Mouse (Mus musculus): ENCODE measurements around the gene Fam173a. TPM values are rescaled to one million over a fixed set of nuclear protein-coding genes. Genes with fewer than 3 reads are reported as not detected.

Gene Fam173a
- polyA plus RNA-seq, 1 experiment from 2014 or later, result 89.0 TPM

DNA sequence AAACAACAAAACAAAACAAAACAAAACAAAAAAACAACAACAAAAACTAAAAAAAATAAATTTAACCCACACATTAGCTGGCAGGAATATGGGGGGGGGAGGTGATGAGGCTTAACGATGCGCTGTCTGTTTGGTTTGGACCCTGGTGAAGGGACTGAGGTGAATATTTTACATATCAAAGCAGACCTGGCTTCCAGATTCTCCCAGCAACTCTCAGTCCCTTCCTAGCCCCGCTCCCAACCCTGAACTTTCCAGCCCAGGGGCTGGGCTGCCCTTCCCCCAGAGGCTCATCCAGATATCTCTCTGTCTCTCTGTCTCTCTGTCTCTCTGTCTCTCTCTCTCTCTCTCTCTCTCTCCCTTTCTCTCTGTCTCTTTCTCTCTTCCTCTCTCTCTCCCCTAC lies 30.1 kb downstream of the Fam173a start:
- ATAC-seq (ENCODE audit: low FRiP score, low TSS enrichment) (no peak), DNase-seq (no peak)
- H3K27me3 ChIP-seq (ENCODE audit: control insufficient read depth, insufficient read depth, low read length), result no peaks in the 10 kb centered on the region
- H3K9ac ChIP-seq (replicated peaks; ENCODE audit: low read length), result no peak overlapping the region
- 16% methylated on average over 3 of the region's 3 CpGs for WGBS
- no peak overlapping the region for H3K4me3 ChIP-seq (replicated peaks; ENCODE audit: low read depth, low read length)
- H3K27ac ChIP-seq (replicated peaks; ENCODE audit: low read depth, low read length), result no peak overlapping the region
- H3K36me3 ChIP-seq (ENCODE audit: control insufficient read depth, insufficient read depth, low read length), result no peaks in the 10 kb centered on the region
- no peaks in the 10 kb centered on the region for H3K4me1 ChIP-seq (ENCODE audit: control insufficient read depth, insufficient read depth, low read length)
- no peaks in the 10 kb centered on the region for H3K9me3 ChIP-seq (ENCODE audit: control insufficient read depth, low read length)
- no peak overlapping the region for H3K4me2 ChIP-seq (ENCODE audit: low read length)

DNA sequence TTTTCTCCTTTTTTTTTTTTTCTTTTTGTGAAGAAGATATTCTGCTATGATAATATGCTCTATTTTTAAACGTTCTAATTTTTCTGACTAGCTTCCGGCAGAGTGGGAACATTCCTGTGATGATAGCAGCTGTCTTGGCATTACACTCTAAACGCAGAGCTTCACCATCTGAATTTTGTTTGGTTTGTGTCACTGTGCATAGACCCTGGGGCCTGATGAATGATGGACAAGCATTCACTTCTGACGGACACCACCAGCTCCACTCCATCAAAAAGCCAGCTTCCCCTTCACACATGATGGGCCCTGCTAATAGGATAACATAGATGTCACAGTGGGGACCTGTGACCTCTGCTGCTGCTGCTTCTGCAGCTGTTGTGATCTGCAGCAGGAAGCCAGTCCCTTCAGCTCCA lies 31.1 kb downstream of the Fam173a start:
- H3K27ac ChIP-seq (replicated peaks; ENCODE audit: low read depth, low read length), result no peak overlapping the region
- 22% methylated on average over 4 of the region's 4 CpGs for WGBS

DNA sequence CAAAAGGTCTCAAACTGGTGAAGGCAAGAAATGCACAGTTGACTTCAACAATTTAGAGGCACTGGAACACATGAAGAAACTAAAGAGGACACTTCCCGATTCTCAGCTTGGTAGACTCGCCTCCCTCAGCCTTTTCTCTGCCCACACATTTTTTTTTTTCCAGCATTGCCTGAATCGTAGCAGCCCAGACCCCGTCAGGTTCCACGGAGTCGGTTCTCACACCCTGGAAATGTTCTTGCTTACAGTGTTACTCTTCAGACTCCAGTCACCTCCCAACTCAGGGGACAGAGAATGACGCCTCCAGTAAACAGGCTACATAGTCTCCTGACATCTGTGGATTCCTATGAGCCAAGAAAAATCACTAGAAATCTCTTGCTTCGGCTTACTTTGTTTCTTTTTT lies 32.6 kb downstream of the Fam173a start:
- ATAC-seq (ENCODE audit: low FRiP score, low TSS enrichment) (no peak), DNase-seq (no peak)
- no peaks in the 10 kb centered on the region for H3K36me3 ChIP-seq (ENCODE audit: control insufficient read depth, insufficient read depth, low read length)
- no peak overlapping the region for H3K9ac ChIP-seq (replicated peaks; ENCODE audit: low read length)
- H3K27me3 ChIP-seq (ENCODE audit: control insufficient read depth, insufficient read depth, low read length), result no peaks in the 10 kb centered on the region
- no peak overlapping the region for H3K27ac ChIP-seq (replicated peaks; ENCODE audit: low read depth, low read length)
- H3K4me1 ChIP-seq (ENCODE audit: control insufficient read depth, insufficient read depth, low read length), result no peaks in the 10 kb centered on the region
- no peak overlapping the region for H3K4me2 ChIP-seq (ENCODE audit: low read length)
- WGBS, result 80% methylated on average over 8 of the region's 8 CpGs
- H3K4me3 ChIP-seq (replicated peaks; ENCODE audit: low read depth, low read length), result no peak overlapping the region
- H3K9me3 ChIP-seq (ENCODE audit: control insufficient read depth, low read length), result no peaks in the 10 kb centered on the region

More for the DNA sequence above, 31.1 kb downstream of the Fam173a start:
- Histone ChIP-seq H3K4me2 (ENCODE audit: low read length) (no peak overlapping the region), H3K27me3 (ENCODE audit: control insufficient read depth, insufficient read depth, low read length) (no peaks in the 10 kb centered on the region), H3K4me3 (replicated peaks; ENCODE audit: low read depth, low read length) (no peak overlapping the region), H3K36me3 (ENCODE audit: control insufficient read depth, insufficient read depth, low read length) (no peaks in the 10 kb centered on the region), H3K4me1 (ENCODE audit: control insufficient read depth, insufficient read depth, low read length) (no peaks in the 10 kb centered on the region), H3K9ac (replicated peaks; ENCODE audit: low read length) (no peak overlapping the region), H3K9me3 (ENCODE audit: control insufficient read depth, low read length) (no peaks in the 10 kb centered on the region)
- no peak for DNase-seq
- ATAC-seq (ENCODE audit: low FRiP score, low TSS enrichment), result no peak

DNA sequence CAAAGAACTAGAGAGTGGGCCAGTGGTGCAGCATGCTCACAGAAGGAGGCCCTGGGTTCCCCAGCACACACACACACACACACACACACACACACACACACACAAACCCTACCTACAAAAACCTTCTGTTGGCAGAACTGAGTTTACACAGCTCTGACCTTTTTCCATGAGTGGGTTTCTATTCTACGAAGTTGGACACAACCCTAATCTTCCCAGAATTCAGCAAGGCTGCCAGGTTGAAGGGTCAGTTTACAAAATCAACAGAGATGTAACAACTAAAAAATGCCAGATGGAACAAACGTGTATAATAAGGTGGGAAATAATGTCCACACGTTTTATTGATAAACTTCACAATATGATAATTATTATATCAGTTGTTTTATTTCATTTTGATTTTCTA lies 35.0 kb downstream of the Fam173a start:
- no peaks in the 10 kb centered on the region for H3K4me1 ChIP-seq (ENCODE audit: control insufficient read depth, insufficient read depth, low read length)
- DNase-seq (no peak), ATAC-seq (ENCODE audit: low FRiP score, low TSS enrichment) (no peak)
- H3K27me3 ChIP-seq (ENCODE audit: control insufficient read depth, insufficient read depth, low read length), result no peaks in the 10 kb centered on the region
- H3K4me3 ChIP-seq (replicated peaks; ENCODE audit: low read depth, low read length), result no peak overlapping the region
- H3K4me2 ChIP-seq (ENCODE audit: low read length), result no peak overlapping the region
- 82% methylated on average over 3 of the region's 3 CpGs for WGBS
- no peaks in the 10 kb centered on the region for H3K36me3 ChIP-seq (ENCODE audit: control insufficient read depth, insufficient read depth, low read length)
- no peak overlapping the region for H3K9ac ChIP-seq (replicated peaks; ENCODE audit: low read length)
- H3K9me3 ChIP-seq (ENCODE audit: control insufficient read depth, low read length), result no peaks in the 10 kb centered on the region
- no peak overlapping the region for H3K27ac ChIP-seq (replicated peaks; ENCODE audit: low read depth, low read length)

DNA sequence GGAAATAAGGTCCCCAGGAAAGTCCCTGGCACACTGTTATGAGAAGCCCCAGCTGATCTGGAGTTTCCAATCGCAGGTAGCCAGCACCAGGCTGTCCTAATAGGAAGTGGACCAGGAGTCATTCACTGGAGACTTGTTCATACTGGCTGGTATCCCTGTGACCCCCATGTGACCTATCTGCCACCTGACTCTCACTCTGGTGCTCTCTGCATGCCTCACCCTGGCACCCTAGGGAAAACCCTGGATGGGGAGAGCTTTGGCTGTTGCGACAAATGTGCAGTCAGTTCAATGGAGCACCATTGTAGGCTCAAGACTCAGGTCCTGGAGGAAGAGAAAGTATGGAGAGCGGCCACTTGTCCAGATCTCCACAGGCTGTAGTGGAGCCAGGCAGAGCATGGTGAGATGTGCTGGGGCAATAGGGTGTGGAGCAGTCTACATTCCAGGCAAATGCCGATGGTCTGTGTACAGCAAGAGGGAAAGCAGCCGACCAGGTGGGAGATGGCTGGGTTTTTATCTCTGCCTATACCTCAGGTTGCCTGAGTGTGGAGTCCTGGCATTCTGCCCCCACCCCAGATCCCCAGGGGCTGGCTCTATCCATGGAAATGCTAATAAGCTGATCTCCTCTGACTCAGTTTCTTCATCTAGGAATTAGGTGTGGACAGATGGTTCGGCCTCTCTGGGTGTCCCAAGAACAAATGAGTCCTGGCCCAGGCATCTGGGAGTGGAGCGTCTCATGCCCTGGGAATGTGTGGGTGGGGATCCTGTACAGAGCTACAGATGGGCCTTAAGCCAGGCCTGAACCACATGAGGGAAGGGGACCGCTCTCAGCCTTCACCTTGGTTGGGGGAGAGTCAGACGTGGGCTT lies 36.1 kb downstream of the Fam173a start:
- Histone ChIP-seq H3K4me2 (ENCODE audit: low read length) (no peak overlapping the region), H3K4me1 (ENCODE audit: control insufficient read depth, insufficient read depth, low read length) (no peaks in the 10 kb centered on the region), H3K27ac (replicated peaks; ENCODE audit: low read depth, low read length) (no peak overlapping the region), H3K9ac (replicated peaks; ENCODE audit: low read length) (no peak overlapping the region), H3K36me3 (ENCODE audit: control insufficient read depth, insufficient read depth, low read length) (no peaks in the 10 kb centered on the region), H3K4me3 (replicated peaks; ENCODE audit: low read depth, low read length) (no peak overlapping the region), H3K9me3 (ENCODE audit: control insufficient read depth, low read length) (no peaks in the 10 kb centered on the region), H3K27me3 (ENCODE audit: control insufficient read depth, insufficient read depth, low read length) (no peaks in the 10 kb centered on the region)
- no peak for DNase-seq
- WGBS, result 78% methylated on average over 9 of the region's 9 CpGs
- ATAC-seq (ENCODE audit: low FRiP score, low TSS enrichment), result no peak

DNA sequence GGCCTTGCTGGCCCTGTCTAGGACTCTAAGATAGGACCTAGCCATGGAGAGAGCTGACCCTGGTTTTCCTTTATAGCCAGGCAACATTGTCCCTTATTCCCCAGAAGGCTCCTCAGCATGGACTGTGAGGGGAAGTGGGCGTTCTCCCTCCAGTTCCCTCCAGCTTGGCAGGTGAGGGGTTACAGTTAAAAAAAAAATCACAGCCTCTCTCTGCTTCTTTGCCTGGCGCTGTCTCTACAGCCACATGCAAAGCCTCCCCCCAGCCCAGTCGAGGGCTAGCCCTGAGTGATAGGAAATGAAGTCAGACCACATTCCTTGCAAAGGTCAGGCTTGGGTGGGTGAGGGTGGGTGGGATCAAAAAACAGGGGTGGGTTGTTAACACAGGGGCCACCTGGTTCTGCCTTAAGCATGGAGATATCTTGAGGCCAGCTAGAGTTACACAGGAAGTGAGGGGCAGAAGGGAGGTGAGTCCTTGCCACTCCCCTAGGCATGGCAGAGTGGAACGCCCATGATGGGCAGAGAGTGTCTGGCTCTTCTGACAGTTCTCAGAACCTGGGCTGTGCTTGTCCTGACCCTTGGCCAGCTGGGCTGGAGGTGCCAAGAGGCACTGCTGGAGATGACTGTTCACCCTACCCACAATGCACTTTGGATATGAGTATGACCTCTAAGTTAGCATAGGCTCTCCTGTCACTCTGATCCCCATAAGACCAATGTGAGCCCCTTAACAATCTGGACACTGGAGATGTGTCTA lies 36.9 kb downstream of the Fam173a start:
- no peak overlapping the region for H3K27ac ChIP-seq (replicated peaks; ENCODE audit: low read depth, low read length)
- H3K9me3 ChIP-seq (ENCODE audit: control insufficient read depth, low read length), result no peaks in the 10 kb centered on the region
- H3K36me3 ChIP-seq (ENCODE audit: control insufficient read depth, insufficient read depth, low read length), result no peaks in the 10 kb centered on the region
- WGBS, result 70% methylated on average over 4 of the region's 4 CpGs
- no peaks in the 10 kb centered on the region for H3K4me1 ChIP-seq (ENCODE audit: control insufficient read depth, insufficient read depth, low read length)
- H3K4me3 ChIP-seq (replicated peaks; ENCODE audit: low read depth, low read length), result no peak overlapping the region
- no peak for DNase-seq
- no peak overlapping the region for H3K4me2 ChIP-seq (ENCODE audit: low read length)
- ATAC-seq (ENCODE audit: low FRiP score, low TSS enrichment), result no peak
- no peak overlapping the region for H3K9ac ChIP-seq (replicated peaks; ENCODE audit: low read length)
- no peaks in the 10 kb centered on the region for H3K27me3 ChIP-seq (ENCODE audit: control insufficient read depth, insufficient read depth, low read length)

DNA sequence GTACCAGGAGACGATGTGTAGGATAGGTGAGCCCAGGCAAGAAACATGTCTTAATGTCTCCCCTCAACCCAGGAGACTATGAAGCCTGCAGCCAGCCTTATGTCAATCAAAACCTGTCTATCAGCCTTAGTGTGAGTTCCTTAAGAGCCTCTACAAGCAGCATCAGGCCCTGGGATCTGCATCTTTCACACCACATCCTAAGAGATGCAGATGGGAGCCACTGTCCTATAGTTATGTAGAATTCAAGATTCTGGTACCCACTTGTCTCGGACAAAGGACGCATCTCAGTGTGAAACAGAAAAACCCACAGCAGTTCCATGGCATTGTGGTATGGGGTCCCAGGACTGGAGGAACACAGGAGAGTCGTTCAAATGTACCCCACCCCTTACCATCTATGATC lies 37.6 kb downstream of the Fam173a start:
- Histone ChIP-seq H3K9me3 (ENCODE audit: control insufficient read depth, low read length) (no peaks in the 10 kb centered on the region), H3K27ac (replicated peaks; ENCODE audit: low read depth, low read length) (no peak overlapping the region), H3K36me3 (ENCODE audit: control insufficient read depth, insufficient read depth, low read length) (no peaks in the 10 kb centered on the region), H3K4me3 (replicated peaks; ENCODE audit: low read depth, low read length) (no peak overlapping the region), H3K27me3 (ENCODE audit: control insufficient read depth, insufficient read depth, low read length) (no peaks in the 10 kb centered on the region), H3K4me2 (ENCODE audit: low read length) (no peak overlapping the region), H3K4me1 (ENCODE audit: control insufficient read depth, insufficient read depth, low read length) (no peaks in the 10 kb centered on the region), H3K9ac (replicated peaks; ENCODE audit: low read length) (no peak overlapping the region)
- ATAC-seq (ENCODE audit: low FRiP score, low TSS enrichment) (no peak), DNase-seq (no peak)
- 78% methylated on average over 4 of the region's 4 CpGs for WGBS

DNA sequence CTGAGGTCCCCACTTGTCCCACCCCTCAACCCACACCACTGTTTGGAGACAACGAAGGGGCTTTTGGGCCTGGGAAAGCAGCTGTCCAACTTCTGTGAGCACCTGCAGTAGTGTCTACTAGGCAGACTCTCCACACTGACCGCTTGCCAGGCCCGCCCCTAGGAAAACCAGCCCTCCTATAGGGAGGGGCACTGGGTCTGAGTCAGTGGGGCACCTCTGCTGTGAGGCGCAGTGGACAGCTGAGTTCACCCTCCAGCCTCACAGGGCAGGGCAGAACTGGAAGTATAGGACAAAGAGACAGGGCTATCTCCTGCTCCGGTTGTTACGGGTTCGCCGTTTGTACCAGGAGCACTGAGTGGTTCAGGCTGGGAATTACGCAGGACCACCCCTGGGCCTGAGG lies 38.5 kb downstream of the Fam173a start, which contains the start of gene Msln:
Msln (minus strand) TSS at position 138 of the 400 bp plus-strand sequence.
- Histone ChIP-seq H3K27ac (replicated peaks; ENCODE audit: low read depth, low read length) (no peak within 1 kb of the TSS), H3K27me3 (ENCODE audit: control insufficient read depth, insufficient read depth, low read length) (no peaks in the 10 kb centered on the region), H3K36me3 (ENCODE audit: control insufficient read depth, insufficient read depth, low read length) (no peaks in the 10 kb centered on the region), H3K4me1 (ENCODE audit: control insufficient read depth, insufficient read depth, low read length) (no peaks in the 10 kb centered on the region), H3K9me3 (ENCODE audit: control insufficient read depth, low read length) (no peaks in the 10 kb centered on the region), H3K4me3 (replicated peaks; ENCODE audit: low read depth, low read length) (no peak within 1 kb of the TSS), H3K9ac (replicated peaks; ENCODE audit: low read length) (no peak within 1 kb of the TSS), H3K4me2 (ENCODE audit: low read length) (no peak within 1 kb of the TSS)
- DNase-seq (no peak), ATAC-seq (ENCODE audit: low FRiP score, low TSS enrichment) (no peak)
- WGBS, result 87% methylated on average over 9 of the region's 9 CpGs
